In the genomic region with DNA sequence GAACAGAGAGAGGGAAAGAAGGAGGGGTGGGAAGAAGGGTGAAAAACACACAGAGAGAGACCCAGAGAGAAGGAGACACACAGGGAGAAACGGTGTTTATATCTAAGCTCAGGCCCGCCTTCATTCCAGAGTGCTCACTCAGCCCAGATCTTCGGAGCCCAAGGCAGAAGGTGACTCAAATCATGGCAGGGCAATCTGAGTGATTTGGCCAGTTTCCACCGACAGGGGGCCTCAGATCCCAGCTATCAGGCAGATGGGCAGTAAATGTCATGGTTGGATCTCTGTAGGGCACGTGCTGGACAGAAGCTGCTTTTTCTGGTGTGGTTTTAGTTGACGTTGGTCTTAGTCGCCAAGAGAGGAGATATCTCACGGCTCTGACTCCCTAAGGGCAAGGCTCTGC, we compare ENCODE assay signal across 8 mouse cellular contexts. TPM values are rescaled to one million over a fixed set of nuclear protein-coding genes. Genes with fewer than 3 reads are reported as not detected.
DNase-seq lines count a peak whose midpoint lies in the region; ATAC-seq and TF ChIP-seq lines count a peak whose summit lies in the region.

No protein-coding gene starts in this region.

- H3K27ac ChIP-seq in forebrain, embryonic 10.5 days: peak overlapping the region; percentile 82
- peak overlapping the region; percentile 77 for H3K27ac ChIP-seq in heart, embryonic 16.5 days (ENCODE audit: low read length)
- peak overlapping the region; percentile 73 for H3K27ac ChIP-seq in liver, postnatal 0 days (ENCODE audit: low read depth)
- H3K27ac ChIP-seq in neural tube, embryonic 12.5 days: no peak overlapping the region

- H3K9ac ChIP-seq in heart, embryonic 16.5 days (ENCODE audit: low read length): peak overlapping the region; percentile 70
- H3K9ac ChIP-seq in liver, postnatal 0 days (replicated peaks): 0 out of 2 replicates have a peak overlapping the region, but pooled peaks have one; percentile 38
- H3K9ac ChIP-seq in neural tube, embryonic 12.5 days: peak overlapping the region; percentile 47; the same call in 1 of the 2 replicates

- H3K9me3 ChIP-seq in forebrain, embryonic 10.5 days: no peaks in the 10 kb centered on the region
- no peaks in the 10 kb centered on the region for H3K9me3 ChIP-seq in heart, embryonic 16.5 days (replicated peaks; ENCODE audit: control insufficient read depth, low read length)
- no peaks in the 10 kb centered on the region for H3K9me3 ChIP-seq in liver, postnatal 0 days (ENCODE audit: low read length)
- no peaks in the 10 kb centered on the region for H3K9me3 ChIP-seq in neural tube, embryonic 12.5 days

- no peak for TF ChIP-seq EP300 in liver, postnatal 0 days (IDR thresholded peaks at IDR 0.05; ENCODE audit: low read depth)

- no peaks in the 10 kb centered on the region for H3K27me3 ChIP-seq in forebrain, embryonic 10.5 days (ENCODE audit: poor library complexity, severe bottlenecking)
- no peaks in the 10 kb centered on the region for H3K27me3 ChIP-seq in heart, embryonic 16.5 days (ENCODE audit: control insufficient read depth, insufficient read depth, low read length)
- H3K27me3 ChIP-seq in liver, postnatal 0 days (ENCODE audit: insufficient read depth, low read length): no peaks in the 10 kb centered on the region
- no peaks in the 10 kb centered on the region for H3K27me3 ChIP-seq in neural tube, embryonic 12.5 days (replicated peaks)

- H3K4me2 ChIP-seq in heart, embryonic 16.5 days (ENCODE audit: low read depth, low read length): peak overlapping the region; percentile 72
- peak overlapping the region; percentile 66 for H3K4me2 ChIP-seq in liver, postnatal 0 days (ENCODE audit: low read depth, low read length)
- peak overlapping the region; percentile 60 for H3K4me2 ChIP-seq in neural tube, embryonic 12.5 days (replicated peaks)

- TF ChIP-seq CTCF in liver, postnatal 0 days (IDR thresholded peaks at IDR 0.05; ENCODE audit: low read depth): peak; percentile 83

- H3K4me1 ChIP-seq in forebrain, embryonic 10.5 days: peaks cover 33% of the 10 kb centered on the region
- H3K4me1 ChIP-seq in heart, embryonic 16.5 days (ENCODE audit: control insufficient read depth, insufficient read depth, low read length): peaks cover 6% of the 10 kb centered on the region
- H3K4me1 ChIP-seq in liver, postnatal 0 days (ENCODE audit: insufficient read depth): peaks cover 12% of the 10 kb centered on the region
- peaks cover 21% of the 10 kb centered on the region for H3K4me1 ChIP-seq in neural tube, embryonic 12.5 days

- no peaks in the 10 kb centered on the region for H3K36me3 ChIP-seq in forebrain, embryonic 10.5 days (replicated peaks)
- no peaks in the 10 kb centered on the region for H3K36me3 ChIP-seq in heart, embryonic 16.5 days (ENCODE audit: control insufficient read depth, insufficient read depth)
- no peaks in the 10 kb centered on the region for H3K36me3 ChIP-seq in liver, postnatal 0 days (replicated peaks; ENCODE audit: insufficient read depth, low read length)
- no peaks in the 10 kb centered on the region for H3K36me3 ChIP-seq in neural tube, embryonic 12.5 days

- peak; percentile 25; the same call in 1 of the 2 replicates for ATAC-seq in heart, embryonic 16.5 days (replicated peaks; ENCODE audit: extremely low read depth, insufficient read depth, low FRiP score)
- ATAC-seq in liver, postnatal 0 days: peak; percentile 78
- peak; percentile 64 for ATAC-seq in neural tube, embryonic 12.5 days (ENCODE audit: low FRiP score, low read depth)

- peak; percentile 60 for DNase-seq in CD4-positive, CD25-positive, alpha-beta regulatory T cell, adult 2 months (ENCODE audit: low read depth, low spot score)
- peak; percentile 67 for DNase-seq in c-Kit-positive CD71-negative TER-119-negative erythroid progenitor cells, embryonic 14.5 days (ENCODE audit: low read depth)
- peak; percentile 71 for DNase-seq in forebrain, embryonic 10.5 days (ENCODE audit: extremely low spot score, low spot score)
- peak; percentile 81 for DNase-seq in kidney, postnatal 10 days
- DNase-seq in liver, postnatal 0 days: peak; percentile 82
- DNase-seq in testis, postnatal 14 days (ENCODE audit: low spot score): peak; percentile 39

- peak overlapping the region; percentile 40 for H3K4me3 ChIP-seq in forebrain, embryonic 10.5 days
- peak overlapping the region; percentile 42 for H3K4me3 ChIP-seq in heart, embryonic 16.5 days (ENCODE audit: low read length)
- H3K4me3 ChIP-seq in liver, postnatal 0 days (ENCODE audit: low read depth, low read length): 0 out of 2 replicates have a peak overlapping the region, but pooled peaks have one; percentile 15
- H3K4me3 ChIP-seq in neural tube, embryonic 12.5 days: no peak overlapping the region

- WGBS in forebrain, embryonic 10.5 days: 5% methylated on average over 8 of the region's 8 CpGs
- WGBS in heart, embryonic 16.5 days: 10% methylated on average over 8 of the region's 8 CpGs
- WGBS in liver, postnatal 0 days (ENCODE audit: insufficient replicate concordance): under 1% methylated on average over 8 of the region's 8 CpGs
- WGBS in neural tube, embryonic 12.5 days: 4% methylated on average over 8 of the region's 8 CpGs

RNA-seq across cellular contexts. Expression of a gene that starts 57.6 kb away (rescaled TPM):
- 21.0 and 21.5 TPM in 2 replicates for polyA plus RNA-seq in forebrain, embryonic 10.5 days (2016; fragmentation: Nextera tagmentation; extraction: Ambion mirVana)
- 8.4 and 8.5 TPM in 2 replicates for polyA plus RNA-seq in heart, embryonic 16.5 days (2015; fragmentation: Nextera tagmentation; extraction: Ambion mirVana)
- 3.0 and 3.2 TPM in 2 replicates for polyA plus RNA-seq in liver, postnatal 0 days (2015; fragmentation: Nextera tagmentation; extraction: Ambion mirVana)
- polyA plus RNA-seq in neural tube, embryonic 12.5 days (2016; fragmentation: Nextera tagmentation; extraction: Ambion mirVana): 117 and 125 TPM in 2 replicates

Comparison
In these comparisons a context has a peak if more than half of its experiments do, and no peak if none do; other contexts are left out.
1. ATAC-seq: peak in every context shown above with its lines; median percentile 78 in liver, postnatal 0 days; 64 in neural tube, embryonic 12.5 days; 25 in heart, embryonic 16.5 days.